Mouse (Mus musculus) macrophage (primary cell): ENCODE results near the gene Art4. TPM values are rescaled to one million over a fixed set of nuclear protein-coding genes. Genes with fewer than 3 reads are reported as not detected.

Experiments
- H3K27ac ChIP-seq: fragments of 350-480 bp; formaldehyde crosslinking; 2 replicates; pipeline ENCODE4 v1.9.0; 2021
- H3K36me3 ChIP-seq: fragments of 350-480 bp; formaldehyde crosslinking; 2 replicates; pipeline ENCODE4 v1.9.0; 2021; ENCODE audit errors: inconsistent target
- H3K4me3 ChIP-seq: fragments of 350-480 bp; formaldehyde crosslinking; 2 replicates; pipeline ENCODE4 v1.9.0; 2021; ENCODE audit errors: inconsistent target
- H3K79me2 ChIP-seq: fragments of 350-480 bp; formaldehyde crosslinking; 2 replicates; pipeline ENCODE4 v1.9.0; 2021; ENCODE audit errors: inconsistent target
- WGBS: methylation state at CpG from one replicate; pipeline ENCODE4 v1.1.7; 2026; ENCODE audit warnings: inconsistent platforms; ENCODE audit not compliant: missing documents; 5-methylcytosine and 5-hydroxymethylcytosine counted together
- polyA plus RNA-seq: library from polyadenylated mRNA; stranded (reverse); fragments of 250-400 nt; gene quantifications from 3 replicates; pipeline ENCODE4 v1.2.4, GENCODE M21; 2018; ENCODE audit warnings: inconsistent platforms

Art4 gene
- polyA plus RNA-seq, 1 experiment from 2014 or later: not detected

- no peak overlapping the region for H3K27ac ChIP-seq
- WGBS: 12% methylated on average over 3 of the region's 3 CpGs
Measured at GRCm38 (mm10) chr6:136852762-136853161, 4.8 kb downstream of the Art4 start.

GRCm38 (mm10) chr6:136852348-136852747 is 5.2 kb downstream of the Art4 start:
- Histone ChIP-seq H3K4me3 (no peak overlapping the region), H3K36me3 (no peaks in the 10 kb centered on the region), H3K27ac (no peak overlapping the region), H3K79me2 (no peaks in the 10 kb centered on the region)
- WGBS: 82% methylated on average over 4 of the region's 4 CpGs

More at GRCm38 (mm10) chr6:136852762-136853161, 4.8 kb downstream of the Art4 start:
- no peaks in the 10 kb centered on the region for H3K79me2 ChIP-seq
- H3K36me3 ChIP-seq: no peaks in the 10 kb centered on the region
- H3K4me3 ChIP-seq: no peak overlapping the region

GRCm38 (mm10) chr6:136850267-136850666 is 7.3 kb downstream of the Art4 start:
- no peaks in the 10 kb centered on the region for H3K36me3 ChIP-seq
- no peaks in the 10 kb centered on the region for H3K79me2 ChIP-seq
- H3K4me3 ChIP-seq: no peak overlapping the region
- 70% methylated on average over 4 of the region's 6 CpGs for WGBS
- H3K27ac ChIP-seq: no peak overlapping the region

- Histone ChIP-seq H3K79me2 (no peaks in the 10 kb centered on the region), H3K4me3 (no peak overlapping the region), H3K36me3 (no peaks in the 10 kb centered on the region), H3K27ac (no peak overlapping the region)
- 90% methylated on average over 5 of the region's 5 CpGs for WGBS
Measured at GRCm38 (mm10) chr6:136848971-136849370, 8.6 kb downstream of the Art4 start.

- 95% methylated on average over 8 of the region's 8 CpGs for WGBS
- no peaks in the 10 kb centered on the region for H3K79me2 ChIP-seq
- no peak overlapping the region for H3K4me3 ChIP-seq
- H3K36me3 ChIP-seq: no peaks in the 10 kb centered on the region
- H3K27ac ChIP-seq: no peak overlapping the region
Measured at GRCm38 (mm10) chr6:136848399-136848798, 9.1 kb downstream of the Art4 start.

- Histone ChIP-seq H3K27ac (no peak overlapping the region), H3K4me3 (no peak overlapping the region), H3K36me3 (no peaks in the 10 kb centered on the region), H3K79me2 (no peaks in the 10 kb centered on the region)
- WGBS: 31% methylated on average over 2 of the region's 2 CpGs
Measured at GRCm38 (mm10) chr6:136847790-136848189, 9.7 kb downstream of the Art4 start.

GRCm38 (mm10) chr6:136847267-136847666 is 10.3 kb downstream of the Art4 start:
- Histone ChIP-seq H3K27ac (no peak overlapping the region), H3K79me2 (no peaks in the 10 kb centered on the region), H3K4me3 (no peak overlapping the region), H3K36me3 (no peaks in the 10 kb centered on the region)
- WGBS: 95% methylated on average over 3 of the region's 3 CpGs

- Histone ChIP-seq H3K27ac (no peak overlapping the region), H3K79me2 (no peaks in the 10 kb centered on the region), H3K4me3 (no peak overlapping the region), H3K36me3 (peaks cover 2% of the 10 kb centered on the region; the same call in 1 of the 2 replicates)
- 91% methylated on average over 5 of the region's 5 CpGs for WGBS
Measured at GRCm38 (mm10) chr6:136845706-136846480, 11.6 kb downstream of the Art4 start.

GRCm38 (mm10) chr6:136844903-136845302 is 12.6 kb downstream of the Art4 start:
- 90% methylated on average over 2 of the region's 2 CpGs for WGBS
- peaks cover 12% of the 10 kb centered on the region; the same call in 1 of the 2 replicates for H3K36me3 ChIP-seq

GRCm38 (mm10) chr6:136837323-136837722 is 20.2 kb downstream of the Art4 start:
- 94% methylated on average over 3 of the region's 3 CpGs for WGBS
- Histone ChIP-seq H3K79me2 (no peaks in the 10 kb centered on the region), H3K36me3 (peaks cover 16% of the 10 kb centered on the region; the same call in 1 of the 2 replicates), H3K4me3 (no peak overlapping the region), H3K27ac (no peak overlapping the region)

More at GRCm38 (mm10) chr6:136844903-136845302, 12.6 kb downstream of the Art4 start:
- Histone ChIP-seq H3K79me2 (no peaks in the 10 kb centered on the region), H3K4me3 (no peak overlapping the region), H3K27ac (no peak overlapping the region)

- 90% methylated on average over 4 of the region's 4 CpGs for WGBS
- no peak within 1 kb of the TSS for H3K4me3 ChIP-seq
- H3K27ac ChIP-seq: no peak within 1 kb of the TSS
- H3K79me2 ChIP-seq: no peaks in the 10 kb centered on the region
- H3K36me3 ChIP-seq: peaks cover 8% of the 10 kb centered on the region; the same call in 1 of the 2 replicates
Measured at GRCm38 (mm10) chr6:136835352-136835751, 22.2 kb downstream of the Art4 start, which contains the start of gene Smco3. TSS of gene Smco3 (minus strand) at chr6:136835452.

- H3K4me3 ChIP-seq: peak overlapping the region; percentile 36
- H3K79me2 ChIP-seq: peaks cover 9% of the 10 kb centered on the region
- 14% methylated on average over 5 of the region's 5 CpGs for WGBS
- H3K27ac ChIP-seq: peak overlapping the region; percentile 69
- H3K36me3 ChIP-seq: no peaks in the 10 kb centered on the region
Measured at GRCm38 (mm10) chr6:136831712-136832111, 25.8 kb downstream of the Art4 start.

- peaks cover 38% of the 10 kb centered on the region for H3K79me2 ChIP-seq
- WGBS: 36% methylated on average over 4 of the region's 4 CpGs
- H3K36me3 ChIP-seq: peaks cover 11% of the 10 kb centered on the region; the same call in 1 of the 2 replicates
- H3K27ac ChIP-seq: peak overlapping the region; percentile 62
- peak overlapping the region; percentile 80 for H3K4me3 ChIP-seq
Measured at GRCm38 (mm10) chr6:136828681-136829080, 28.9 kb downstream of the Art4 start.

GRCm38 (mm10) chr6:136827881-136828561 is 29.5 kb downstream of the Art4 start, which contains the start of gene Wbp11:
TSS of gene Wbp11 (minus strand) at chr6:136828233.
- H3K79me2 ChIP-seq: peaks cover 42% of the 10 kb centered on the region
- peak within 1 kb of the TSS; percentile 73 for H3K27ac ChIP-seq
- peak within 1 kb of the TSS; percentile 80 for H3K4me3 ChIP-seq
- 1% methylated on average over 44 of the region's 45 CpGs for WGBS
- H3K36me3 ChIP-seq: peaks cover 14% of the 10 kb centered on the region; the same call in 1 of the 2 replicates

- H3K79me2 ChIP-seq: peaks cover 47% of the 10 kb centered on the region
- peaks cover 19% of the 10 kb centered on the region; the same call in 1 of the 2 replicates for H3K36me3 ChIP-seq
- WGBS: under 1% methylated on average over 34 of the region's 34 CpGs
- peak within 1 kb of the TSS; percentile 73 for H3K27ac ChIP-seq
- H3K4me3 ChIP-seq: peak within 1 kb of the TSS; percentile 80
Measured at GRCm38 (mm10) chr6:136827516-136827880, 30.0 kb downstream of the Art4 start, which contains the start of gene BC049715. TSS of gene BC049715 (plus strand) at chr6:136827626.
